Mouse (Mus musculus) liver, embryonic 14.5 days (tissue): ENCODE results near the gene Npm1. TPM values are rescaled to one million over a fixed set of nuclear protein-coding genes. Genes with fewer than 3 reads are reported as not detected.

Experiments
- ATAC-seq: fragments of 200-750 bp; cut with Nextera tagmentation; 2 replicates; pipeline ENCODE4 v1.8.0; 2017; ENCODE audit warnings: moderate number of reproducible peaks, mild to moderate bottlenecking, moderate library complexity; ENCODE audit not compliant: insufficient read depth
- DNase-seq, 3 experiments: peaks; one replicate each; pipeline ENCODE4 v3.0.0-alpha.2; 2012 to 2013; ENCODE audit warnings: low read depth in 3 of 3, low spot score in 3 of 3
- H3K27ac ChIP-seq: fragments of 300-500 bp; sonication (generic); 2 replicates; pipeline ENCODE4 v1.5.1; 2014; ENCODE audit warnings: moderate library complexity, mild to moderate bottlenecking, control low read depth, inconsistent platforms
- H3K27me3 ChIP-seq: fragments of 300-500 bp; sonication (generic); 2 replicates; pipeline ENCODE4 v1.6.1; 2014; ENCODE audit warnings: mild to moderate bottlenecking, low read length, moderate library complexity; ENCODE audit not compliant: control insufficient read depth, insufficient read depth
- H3K36me3 ChIP-seq: fragments of 300-500 bp; sonication (generic); replicated peaks from 2 replicates; pipeline ENCODE4 v1.6.1; 2014; ENCODE audit warnings: low read depth; ENCODE audit not compliant: control insufficient read depth, insufficient read depth
- H3K4me1 ChIP-seq, 2 experiments: fragments of 200-500 bp in 1 of 2; fragments of 300-500 bp in 1 of 2; sonication (generic) in 1 of 2; replicated peaks; 2 replicates each; pipeline ENCODE4 v1.6.1; 2012 to 2014; ENCODE audit warnings: antibody characterized with exemption in 1 of 2, inconsistent platforms in 1 of 2, low read length in 1 of 2; ENCODE audit not compliant: control insufficient read depth in 2 of 2, insufficient read depth in 2 of 2
- H3K4me2 ChIP-seq: fragments of 300-500 bp; sonication (generic); 2 replicates; pipeline ENCODE4 v1.6.1; 2014; ENCODE audit warnings: low read depth, mild to moderate bottlenecking, control low read depth, moderate library complexity
- H3K4me3 ChIP-seq, 2 experiments: fragments of 200-500 bp in 1 of 2; fragments of 300-500 bp in 1 of 2; sonication (generic) in 1 of 2; 2 replicates each; pipeline ENCODE4 v1.5.1; 2012 to 2014; ENCODE audit warnings: low read depth in 2 of 2, low read length in 2 of 2, mild to moderate bottlenecking in 2 of 2, control low read depth in 1 of 2, inconsistent platforms in 1 of 2, moderate library complexity in 1 of 2; ENCODE audit not compliant: insufficient read depth in 1 of 2
- H3K9ac ChIP-seq: fragments of 300-500 bp; sonication (generic); replicated peaks from 2 replicates; pipeline ENCODE4 v1.6.1; 2014; ENCODE audit warnings: mild to moderate bottlenecking, control low read depth, moderate library complexity
- H3K9me3 ChIP-seq: fragments of 300-500 bp; sonication (generic); 2 replicates; pipeline ENCODE4 v1.6.1; 2016; ENCODE audit warnings: low read length, mixed read lengths; ENCODE audit not compliant: control insufficient read depth
- CTCF ChIP-seq: IDR thresholded peaks from 2 replicates; pipeline ENCODE4 v1.5.1; 2016; ENCODE audit warnings: antibody characterized with exemption, low read depth, control low read depth
- EP300 ChIP-seq: IDR thresholded peaks from 2 replicates; pipeline ENCODE4 v1.6.1; 2016; ENCODE audit warnings: antibody characterized with exemption, low read depth
- WGBS: fragments of 180-500 bp; shearing (Covaris S2); extraction: QIAGEN DNeasy Blood & Tissue Kit; methylation state at CpG from one replicate; pipeline ENCODE4 v1.1.7; 2014; ENCODE audit not compliant: insufficient replicate concordance; 5-methylcytosine and 5-hydroxymethylcytosine counted together
- polyA plus RNA-seq, 2 experiments: library from polyadenylated mRNA; depleted of rRNA in 1 of 2; stranded (reverse) in 1 of 2; unstranded in 1 of 2; fragments of >200 nt; fragmentation: Nextera tagmentation in 1 of 2; extraction: Ambion mirVana in 1 of 2; gene quantifications; 2 replicates each; pipeline versions ENCODE4 v1.2.1 to v1.2.3; 2012 to 2014

Gene Npm1
- polyA plus RNA-seq, 2 experiments: 654 to 703 TPM

- no peak overlapping the region for H3K9ac ChIP-seq
These were observed 17.7 kb upstream of the Npm1 start for GRCm38 (mm10) chr11:33180701-33181116.

GRCm38 (mm10) chr11:33179802-33180201 lies 16.8 kb upstream of the Npm1 start:
- H3K36me3 ChIP-seq: no peaks in the 10 kb centered on the region
- no peak overlapping the region for H3K27ac ChIP-seq
- H3K9me3 ChIP-seq: no peaks in the 10 kb centered on the region
- no peaks in the 10 kb centered on the region for H3K4me1 ChIP-seq
- ATAC-seq (no peak), DNase-seq (no peak)
- H3K4me3 ChIP-seq: no peak overlapping the region
- WGBS: 55% methylated on average over 1 of the region's 1 CpGs
- no peak for TF ChIP-seq CTCF
- no peak for TF ChIP-seq EP300
- no peak overlapping the region for H3K9ac ChIP-seq
- H3K27me3 ChIP-seq: peaks cover 9% of the 10 kb centered on the region
- H3K4me2 ChIP-seq: no peak overlapping the region

More at GRCm38 (mm10) chr11:33180701-33181116, 17.7 kb upstream of the Npm1 start:
- Histone ChIP-seq H3K27ac (no peak overlapping the region), H3K4me2 (no peak overlapping the region), H3K4me1 (no peaks in the 10 kb centered on the region), H3K27me3 (peaks cover 7% of the 10 kb centered on the region; the same call in 1 of the 2 replicates), H3K4me3 (no peak overlapping the region), H3K9me3 (no peaks in the 10 kb centered on the region), H3K36me3 (no peaks in the 10 kb centered on the region)
- TF ChIP-seq CTCF (no peak), EP300 (no peak)
- ATAC-seq: no peak
- 5% methylated on average over 18 of the region's 18 CpGs for WGBS
- no peak for DNase-seq

GRCm38 (mm10) chr11:33176525-33177245 lies 13.7 kb upstream of the Npm1 start:
- no peak overlapping the region for H3K27ac ChIP-seq
- 26% methylated on average over 20 of the region's 20 CpGs for WGBS
- no peaks in the 10 kb centered on the region for H3K36me3 ChIP-seq
- no peak for ATAC-seq
- H3K27me3 ChIP-seq: peaks cover 9% of the 10 kb centered on the region
- DNase-seq: no peak
- no peaks in the 10 kb centered on the region for H3K9me3 ChIP-seq
- peak; percentile 68 for TF ChIP-seq CTCF
- TF ChIP-seq EP300: no peak
- H3K4me3 ChIP-seq: no peak overlapping the region
- no peak overlapping the region for H3K9ac ChIP-seq
- H3K4me2 ChIP-seq: no peak overlapping the region
- H3K4me1 ChIP-seq: no peaks in the 10 kb centered on the region

- no peaks in the 10 kb centered on the region for H3K4me1 ChIP-seq
- TF ChIP-seq CTCF: no peak
- TF ChIP-seq EP300: no peak
- H3K4me3 ChIP-seq: no peak overlapping the region
- no peak overlapping the region for H3K4me2 ChIP-seq
- no peak overlapping the region for H3K27ac ChIP-seq
- ATAC-seq: no peak
- H3K9ac ChIP-seq: no peak overlapping the region
- no peak for DNase-seq
- H3K9me3 ChIP-seq: no peaks in the 10 kb centered on the region
- H3K36me3 ChIP-seq: no peaks in the 10 kb centered on the region
- H3K27me3 ChIP-seq: peaks cover 9% of the 10 kb centered on the region
- WGBS: 57% methylated on average over 3 of the region's 3 CpGs
These were observed 12.8 kb upstream of the Npm1 start for GRCm38 (mm10) chr11:33175768-33176167.

- no peak for TF ChIP-seq EP300
- TF ChIP-seq CTCF: peak; percentile 72
- Histone ChIP-seq H3K27ac (no peak overlapping the region), H3K4me2 (no peak overlapping the region), H3K36me3 (no peaks in the 10 kb centered on the region), H3K4me3 (no peak overlapping the region), H3K9ac (no peak overlapping the region), H3K9me3 (no peaks in the 10 kb centered on the region), H3K4me1 (no peaks in the 10 kb centered on the region), H3K27me3 (peaks cover 4% of the 10 kb centered on the region)
- ATAC-seq (no peak), DNase-seq (peak in 1 of 3 experiments; percentile 19)
- WGBS: 8% methylated on average over 9 of the region's 9 CpGs
These were observed 7.5 kb upstream of the Npm1 start for GRCm38 (mm10) chr11:33170489-33170888.
